Mouse (Mus musculus): Measurements from ENCODE around the gene Cd302.

DNA sequence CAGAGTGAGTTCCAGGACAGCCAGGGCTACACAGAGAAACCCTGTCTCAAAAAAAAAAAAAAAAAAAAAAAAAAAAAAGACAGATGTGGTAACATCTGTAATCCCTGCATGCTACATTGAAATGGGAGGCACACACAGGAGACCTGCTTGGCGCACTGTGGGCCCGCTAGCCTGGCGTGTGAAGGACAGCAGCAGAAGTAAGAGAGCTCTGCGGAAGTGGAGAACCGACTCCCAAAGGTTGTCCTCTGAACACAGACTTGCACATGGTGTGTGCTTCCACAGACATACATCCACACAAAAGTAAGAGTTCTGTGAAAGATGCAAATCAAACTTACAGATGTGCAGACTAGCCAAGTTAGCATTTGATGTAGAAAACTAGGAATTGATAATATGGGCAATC is 25.1 kb downstream of the Cd302 start:
- TF ChIP-seq MEF2A (IDR thresholded peaks at IDR 0.05; ENCODE audit: borderline replicate concordance, low read depth, low read length) = no peak
- no peak for TF ChIP-seq RCOR1 (conservative IDR thresholded peaks at IDR 0.05; ENCODE audit: low read depth, low read length)
- no peak for TF ChIP-seq CTCF (conservative IDR thresholded peaks at IDR 0.05 in 1 of 2, IDR thresholded peaks at IDR 0.05 in 1 of 2; ENCODE audit: low read depth in 2 of 2, low read length in 2 of 2)
- no peak for TF ChIP-seq ETS1 (conservative IDR thresholded peaks at IDR 0.05; ENCODE audit: low read depth, low read length)
- TF ChIP-seq POLR2A (IDR thresholded peaks at IDR 0.05; ENCODE audit: low read depth, low read length) = no peak
- TF ChIP-seq CHD1 (IDR thresholded peaks at IDR 0.05; ENCODE audit: low read depth, low read length) = no peak
- no peak for TF ChIP-seq SIN3A (IDR thresholded peaks at IDR 0.05; ENCODE audit: low read length)
- TF ChIP-seq MXI1 (IDR thresholded peaks at IDR 0.05; ENCODE audit: low read depth, low read length) = no peak
- no peak for TF ChIP-seq POLR2AphosphoS2 (IDR thresholded peaks at IDR 0.05; ENCODE audit: low read depth, low read length)
- no peak for TF ChIP-seq ZNF384 (IDR thresholded peaks at IDR 0.05; ENCODE audit: low read depth, low read length)
- TF ChIP-seq UBTF (IDR thresholded peaks at IDR 0.05; ENCODE audit: low read depth, low read length) = no peak
- TF ChIP-seq HCFC1 (IDR thresholded peaks at IDR 0.05; ENCODE audit: low read depth, low read length) = no peak
- TF ChIP-seq JUND (conservative IDR thresholded peaks at IDR 0.05; ENCODE audit: low read depth, low read length) = no peak

Measured in CH12.LX (cell line).